Mouse (Mus musculus): Measurements from ENCODE around the gene Hira.
"Not testable (repeated sequence)": the region's sequence is repeated elsewhere in the genome, so short reads cannot be mapped to it uniquely, and the experiment has no call there.

Gene Hira

GRCm38 (mm10) chr16:18876442-18877308 is at the start of gene Hira, which contains the start of gene Mrpl40:
TSS of gene Hira (plus strand) at chr16:18877037.
TSS of gene Mrpl40 (minus strand) at chr16:18876862.
- no peak for DNase-seq (ENCODE audit: extremely low read depth, low read depth, low spot score)

- DNase-seq (ENCODE audit: extremely low read depth, low read depth, low spot score), result no peak
Measured at GRCm38 (mm10) chr16:18828630-18829029, 48.2 kb upstream of the Hira start.

GRCm38 (mm10) chr16:18829102-18829501 is 47.7 kb upstream of the Hira start:
- DNase-seq (ENCODE audit: extremely low read depth, low read depth, low spot score), result no peak

DNA sequence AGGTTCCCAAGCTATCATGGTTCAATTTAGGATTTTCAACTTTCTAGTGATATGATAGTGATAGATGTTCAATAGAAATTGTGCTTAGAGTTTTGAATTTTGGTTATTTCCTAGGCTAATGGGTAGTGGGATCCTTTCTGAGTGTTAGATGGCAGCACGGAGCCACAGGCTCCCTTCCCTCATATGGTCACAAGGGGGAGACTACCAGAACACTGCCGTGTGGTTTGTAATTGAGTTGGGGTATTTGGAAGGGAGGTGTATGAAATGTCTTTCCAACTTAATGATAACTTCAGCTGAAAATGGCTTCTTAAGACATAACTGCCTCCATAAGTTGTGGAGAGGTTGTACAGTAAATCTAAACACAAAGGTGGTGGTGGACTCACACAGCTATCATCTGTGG is 43.4 kb upstream of the Hira start:
- DNase-seq (ENCODE audit: extremely low read depth, low read depth, low spot score), result no peak

DNA sequence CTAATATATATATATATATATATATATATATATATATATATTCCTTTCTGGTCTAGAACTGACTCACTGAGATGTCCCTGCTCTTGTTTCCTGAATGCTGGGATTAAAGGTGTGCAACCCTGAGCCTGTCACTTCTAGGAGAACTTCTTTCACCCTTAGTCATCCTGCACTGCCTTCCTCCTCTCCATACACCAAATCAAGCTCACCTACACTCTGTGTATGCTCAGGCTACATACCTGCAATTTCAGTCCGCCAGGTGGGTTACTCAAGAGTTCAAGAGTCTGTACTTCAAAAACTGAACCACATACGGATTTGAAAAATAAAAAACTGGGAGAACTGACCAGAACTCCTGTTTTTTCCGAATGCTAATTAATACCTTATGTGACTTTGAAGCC is 40.8 kb upstream of the Hira start:
- no peak for DNase-seq (ENCODE audit: extremely low read depth, low read depth, low spot score)

- peak; percentile 59 for DNase-seq (ENCODE audit: extremely low read depth, low read depth, low spot score)
Measured at GRCm38 (mm10) chr16:18836468-18837208, 40.2 kb upstream of the Hira start, which contains the start of the genes 2510002D24Rik and Gm28539. TSS of gene 2510002D24Rik (plus strand) at chr16:18836578. TSS of gene Gm28539 (plus strand) at chr16:18836584.

GRCm38 (mm10) chr16:18838346-18838745 is 38.5 kb upstream of the Hira start:
- no peak for DNase-seq (ENCODE audit: extremely low read depth, low read depth, low spot score)

DNA sequence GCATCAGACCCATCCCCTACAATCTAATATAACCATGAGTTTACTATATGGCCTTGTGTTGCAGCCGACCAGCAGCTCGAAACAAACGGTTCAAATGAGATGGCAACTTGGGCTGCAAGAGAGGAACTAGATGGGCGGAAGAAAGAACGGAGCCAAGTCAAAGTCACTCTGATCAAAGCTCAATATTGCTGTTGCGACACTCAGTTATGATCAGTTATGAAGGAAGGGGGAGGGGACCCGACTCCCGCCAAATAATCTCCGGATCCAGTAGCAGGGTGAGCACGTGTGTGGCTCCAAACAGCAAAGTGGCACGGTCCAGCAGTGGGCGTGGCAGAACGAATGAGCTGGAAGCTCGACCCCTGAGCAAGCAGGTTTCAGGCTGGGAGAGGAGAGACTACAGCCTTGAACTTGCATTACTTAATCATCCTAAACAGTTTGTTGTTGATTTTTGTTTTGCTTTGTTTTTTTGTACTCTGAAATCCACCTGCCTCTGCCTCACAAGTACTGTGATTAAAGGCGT is 30.5 kb upstream of the Hira start:
- no peak for DNase-seq (ENCODE audit: extremely low read depth, low read depth, low spot score)

GRCm38 (mm10) chr16:18849521-18850190 is 27.2 kb upstream of the Hira start:
- DNase-seq (ENCODE audit: extremely low read depth, low read depth, low spot score), result not testable (repeated sequence)

DNA sequence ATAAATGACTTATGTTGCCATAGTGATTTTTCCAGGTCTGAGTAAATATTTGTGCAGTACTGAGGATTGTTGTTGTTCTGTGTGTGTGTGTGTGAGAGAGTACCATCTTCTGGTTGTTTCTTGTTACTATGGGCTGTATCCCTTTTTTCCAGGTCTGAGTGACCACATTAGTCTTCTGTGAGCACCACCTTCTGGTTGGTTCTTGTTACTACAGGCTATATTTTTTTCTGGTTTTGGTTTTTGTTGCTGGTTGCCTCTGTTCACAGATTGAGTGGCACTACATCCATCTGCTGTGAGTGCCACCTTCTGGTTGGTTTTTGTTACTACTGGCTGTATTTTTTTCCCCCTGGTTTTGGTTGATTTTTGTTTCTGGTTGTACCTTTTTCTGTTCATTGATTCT is 18.3 kb upstream of the Hira start:
- DNase-seq (ENCODE audit: extremely low read depth, low read depth, low spot score), result no peak

DNA sequence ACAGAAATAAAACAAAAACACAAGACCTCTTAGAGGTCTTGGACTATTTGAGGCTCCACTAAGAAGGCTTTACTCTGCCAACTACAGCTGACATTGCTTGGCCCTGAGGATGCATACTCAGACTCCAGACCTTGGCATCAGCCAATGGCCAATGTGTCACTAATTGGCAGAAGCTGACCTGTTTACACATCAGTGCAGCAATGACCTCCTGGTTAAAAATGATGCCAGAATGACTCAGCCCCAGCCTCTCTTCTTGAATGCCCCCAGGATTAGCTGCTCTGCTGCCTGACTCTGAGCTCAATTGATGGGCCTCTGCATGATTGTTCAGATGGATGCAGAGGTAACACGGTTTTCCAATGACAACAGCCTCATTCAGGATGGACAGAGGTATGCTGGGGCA is 16.7 kb upstream of the Hira start:
- no peak for DNase-seq (ENCODE audit: extremely low read depth, low read depth, low spot score)

DNA sequence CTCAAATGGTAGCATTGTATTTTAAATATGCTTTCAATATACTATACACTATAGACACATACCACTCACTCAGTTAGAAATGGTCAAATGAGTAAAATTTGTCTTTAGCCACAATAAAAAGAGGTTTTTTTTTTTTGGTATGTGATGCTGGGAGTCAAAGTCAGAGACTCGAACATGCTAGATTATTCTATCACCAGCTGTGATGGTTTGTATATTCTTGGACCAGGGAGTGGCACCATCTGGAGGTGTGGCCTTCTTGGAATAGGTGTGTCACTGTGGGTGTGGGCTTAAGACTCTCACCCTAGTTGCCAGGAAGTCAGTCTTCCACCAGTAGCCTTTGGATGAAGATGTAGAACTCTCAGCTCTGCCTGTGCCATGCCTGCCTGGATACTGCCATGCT is 6.3 kb upstream of the Hira start:
- DNase-seq (ENCODE audit: extremely low read depth, low read depth, low spot score), result not testable (repeated sequence)

GRCm38 (mm10) chr16:18876091-18876441 is 771 bp upstream of the Hira start:
- DNase-seq (ENCODE audit: extremely low read depth, low read depth, low spot score), result no peak

- no peak for DNase-seq (ENCODE audit: extremely low read depth, low read depth, low spot score)
Measured at GRCm38 (mm10) chr16:18877386-18878090, 701 bp downstream of the Hira start.

DNA sequence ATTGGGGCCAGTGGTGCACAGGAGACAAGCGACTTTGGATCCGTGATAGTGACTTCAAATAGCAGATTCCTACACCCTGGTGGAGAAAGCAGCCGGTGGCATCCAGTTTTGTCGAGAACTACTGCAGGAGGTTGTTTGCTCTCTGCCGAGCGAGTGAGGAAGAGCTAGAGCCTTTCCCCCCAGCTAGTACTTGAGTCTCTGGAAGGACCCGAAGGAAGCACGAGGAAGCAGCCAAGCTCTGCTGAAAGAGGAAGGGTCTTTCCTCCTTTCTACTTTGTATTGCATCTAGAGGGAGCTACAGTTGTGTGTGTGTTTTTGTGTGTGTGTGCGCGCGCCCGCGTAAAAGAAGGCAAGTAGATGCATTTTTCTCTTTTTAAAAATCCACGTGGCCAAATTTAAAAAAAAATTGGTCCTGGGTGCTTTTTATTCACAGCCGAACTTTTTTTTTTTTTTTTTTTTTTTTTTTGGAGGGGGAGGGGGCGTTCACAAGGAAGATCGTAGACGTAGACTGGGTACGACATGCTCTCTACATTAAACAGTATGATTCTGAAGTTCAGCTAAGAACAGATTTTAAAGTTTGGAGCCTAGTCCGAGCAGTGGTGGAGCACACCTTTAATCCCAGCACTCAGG is 1.4 kb downstream of the Hira start:
- no peak for DNase-seq (ENCODE audit: extremely low read depth, low read depth, low spot score)

- DNase-seq (ENCODE audit: extremely low read depth, low read depth, low spot score), result no peak
Measured at GRCm38 (mm10) chr16:18884044-18884443, 7.2 kb downstream of the Hira start.

DNA sequence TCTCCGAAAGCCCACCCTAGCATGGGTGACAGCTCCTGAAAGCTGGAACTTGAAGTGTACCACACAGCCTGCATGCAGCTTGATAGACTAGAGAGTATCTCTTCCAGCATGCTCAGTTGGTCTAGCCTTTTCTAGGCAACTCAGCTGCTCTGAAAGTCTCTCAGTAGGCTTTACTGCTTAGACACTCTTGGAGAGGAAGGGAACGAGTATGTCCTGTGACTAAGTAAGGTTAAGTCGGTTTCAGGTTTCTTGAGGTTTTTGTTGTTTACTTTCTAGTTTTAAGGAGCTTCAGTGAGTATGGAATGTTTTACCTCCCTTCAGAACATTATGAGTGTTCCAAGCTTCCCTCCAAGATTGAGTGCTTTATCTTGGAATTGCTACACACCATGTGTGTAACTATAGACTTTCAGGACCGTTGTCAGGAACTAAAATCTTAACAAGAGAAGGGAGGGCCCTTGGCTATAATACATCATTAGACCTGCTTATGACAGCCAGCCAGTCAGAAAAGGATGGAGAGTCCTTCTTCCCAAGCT is 17.1 kb downstream of the Hira start:
- DNase-seq (ENCODE audit: extremely low read depth, low read depth, low spot score), result no peak

- DNase-seq (ENCODE audit: extremely low read depth, low read depth, low spot score), result no peak
Measured at GRCm38 (mm10) chr16:18895249-18895648, 18.4 kb downstream of the Hira start.

DNA sequence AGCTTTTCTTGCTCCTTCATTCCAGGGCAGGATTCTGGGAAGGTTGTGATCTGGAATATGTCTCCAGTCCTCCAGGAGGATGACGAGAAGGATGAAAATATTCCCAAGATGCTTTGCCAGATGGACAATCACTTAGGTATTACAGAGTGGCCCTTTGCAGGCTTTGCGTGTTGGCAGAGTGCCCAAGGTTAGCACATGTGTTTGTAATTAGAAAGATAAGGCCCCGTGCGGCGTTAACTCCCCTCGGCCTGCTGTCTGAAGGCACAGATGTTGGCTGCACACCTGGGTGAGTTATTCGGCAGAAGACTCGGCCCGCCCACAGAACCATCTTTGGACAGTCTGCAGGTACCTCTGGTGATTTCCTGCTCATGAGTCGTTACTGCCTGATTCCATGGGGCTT is 19.6 kb downstream of the Hira start:
- no peak for DNase-seq (ENCODE audit: extremely low read depth, low read depth, low spot score)

DNA sequence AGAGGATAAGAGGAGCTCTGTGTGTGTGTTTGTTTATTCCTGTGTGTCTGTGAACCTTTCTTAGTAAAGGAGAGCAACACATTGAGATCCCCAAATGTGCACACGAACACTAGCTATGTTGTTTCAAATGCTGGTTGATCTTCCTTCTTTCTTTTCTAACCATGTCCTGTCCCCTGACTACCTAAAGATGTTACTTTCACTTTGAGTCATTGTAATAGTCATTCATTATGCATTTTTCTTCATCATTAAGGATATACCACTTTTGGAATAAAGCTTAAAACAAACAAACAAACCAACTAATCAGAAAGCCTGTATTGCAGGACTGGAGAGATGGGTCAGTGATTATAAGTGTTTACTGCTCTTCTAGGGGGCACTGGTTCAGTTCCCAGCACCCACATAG is 28.8 kb downstream of the Hira start:
- DNase-seq (ENCODE audit: extremely low read depth, low read depth, low spot score), result no peak

All from fat pad, adult 2 months (tissue).